Mouse (Mus musculus) embryonic facial prominence, embryonic 11.5 days (tissue): Measurements from ENCODE around the gene Ccng2. TPM values are rescaled to one million over a fixed set of nuclear protein-coding genes. Genes with fewer than 3 reads are reported as not detected.

ENCODE experiments used
- ATAC-seq: fragments of 200-750 bp; cut with Nextera tagmentation; replicated peaks from 2 replicates; pipeline ENCODE4 v1.8.0; 2017; ENCODE audit warnings: low read depth; ENCODE audit not compliant: insufficient number of reproducible peaks, low FRiP score, low TSS enrichment
- DNase-seq: peaks from one replicate; pipeline ENCODE4 v3.0.0-alpha.2; 2015; ENCODE audit warnings: low spot score
- H3K27ac ChIP-seq: fragments of 300-500 bp; sonication (generic); replicated peaks from 2 replicates; pipeline ENCODE4 v1.5.1; 2014; ENCODE audit warnings: mild to moderate bottlenecking, low read depth, low read length, control low read depth
- H3K27me3 ChIP-seq: fragments of 300-500 bp; sonication (generic); 2 replicates; pipeline ENCODE4 v1.6.1; 2014; ENCODE audit warnings: mild to moderate bottlenecking, low read length, moderate library complexity, mixed read lengths; ENCODE audit not compliant: control insufficient read depth, insufficient read depth
- H3K36me3 ChIP-seq: fragments of 300-500 bp; sonication (generic); replicated peaks from 2 replicates; pipeline ENCODE4 v1.6.1; 2014; ENCODE audit warnings: low read depth, mild to moderate bottlenecking, low read length, moderate library complexity, mixed read lengths; ENCODE audit not compliant: control insufficient read depth, insufficient read depth
- H3K4me1 ChIP-seq: fragments of 300-500 bp; sonication (generic); 2 replicates; pipeline ENCODE4 v1.6.1; 2014; ENCODE audit warnings: low read length, mixed read lengths; ENCODE audit not compliant: control insufficient read depth, insufficient read depth
- H3K4me2 ChIP-seq: fragments of 300-500 bp; sonication (generic); 2 replicates; pipeline ENCODE4 v1.6.1; 2014; ENCODE audit warnings: low read depth, mild to moderate bottlenecking, control low read depth, low read length, moderate library complexity
- H3K4me3 ChIP-seq: fragments of 300-500 bp; sonication (generic); 2 replicates; pipeline ENCODE4 v1.5.1; 2014; ENCODE audit warnings: low read depth, low read length, control low read depth
- H3K9ac ChIP-seq: fragments of 300-500 bp; sonication (generic); replicated peaks from 2 replicates; pipeline ENCODE4 v1.6.1; 2014; ENCODE audit warnings: mild to moderate bottlenecking, control low read depth, low read length
- H3K9me3 ChIP-seq: fragments of 300-500 bp; sonication (generic); replicated peaks from 2 replicates; pipeline ENCODE4 v1.6.1; 2016; ENCODE audit warnings: mild to moderate bottlenecking, low read length, inconsistent platforms, mixed read lengths; ENCODE audit not compliant: control insufficient read depth
- WGBS: fragments of 180-500 bp; shearing (Covaris S2); extraction: QIAGEN DNeasy Blood & Tissue Kit; methylation state at CpG from one replicate; pipeline ENCODE4 v1.1.7; 2014; 5-methylcytosine and 5-hydroxymethylcytosine counted together
- polyA plus RNA-seq: library from polyadenylated mRNA; unstranded; fragments of >200 nt; fragmentation: Nextera tagmentation; extraction: Ambion mirVana; gene quantifications from 2 replicates; pipeline ENCODE4 v1.2.1, GENCODE M21; 2014

Ccng2 gene
- polyA plus RNA-seq, 1 experiment from 2014 or later = 102 TPM

- Histone ChIP-seq H3K27me3 (no peaks in the 10 kb centered on the region), H3K9me3 (no peaks in the 10 kb centered on the region), H3K27ac (no peak overlapping the region), H3K36me3 (no peaks in the 10 kb centered on the region), H3K4me3 (no peak overlapping the region), H3K4me2 (no peak overlapping the region), H3K9ac (no peak overlapping the region), H3K4me1 (no peaks in the 10 kb centered on the region)
- 87% methylated on average over 12 of the region's 12 CpGs for WGBS
- no peak for DNase-seq
- ATAC-seq = no peak
Measured at GRCm38 (mm10) chr5:93251001-93251760, 15.9 kb upstream of the Ccng2 start.

GRCm38 (mm10) chr5:93255759-93256265 is 11.2 kb upstream of the Ccng2 start:
- no peak overlapping the region for H3K27ac ChIP-seq
- H3K9me3 ChIP-seq = no peaks in the 10 kb centered on the region
- H3K4me2 ChIP-seq = no peak overlapping the region
- no peak overlapping the region for H3K4me3 ChIP-seq
- no peak for DNase-seq
- H3K27me3 ChIP-seq = no peaks in the 10 kb centered on the region
- H3K4me1 ChIP-seq = no peaks in the 10 kb centered on the region
- no peak overlapping the region for H3K9ac ChIP-seq
- no peak for ATAC-seq
- no peaks in the 10 kb centered on the region for H3K36me3 ChIP-seq
- 85% methylated on average over 5 of the region's 5 CpGs for WGBS

GRCm38 (mm10) chr5:93256820-93257405 is 10.1 kb upstream of the Ccng2 start:
- Histone ChIP-seq H3K9ac (no peak overlapping the region), H3K4me2 (no peak overlapping the region), H3K36me3 (no peaks in the 10 kb centered on the region), H3K4me3 (no peak overlapping the region), H3K4me1 (no peaks in the 10 kb centered on the region), H3K27me3 (no peaks in the 10 kb centered on the region), H3K9me3 (no peaks in the 10 kb centered on the region), H3K27ac (no peak overlapping the region)
- no peak for DNase-seq
- no peak for ATAC-seq

GRCm38 (mm10) chr5:93259349-93259748 is 7.7 kb upstream of the Ccng2 start:
- ATAC-seq (no peak), DNase-seq (no peak)
- no peaks in the 10 kb centered on the region for H3K36me3 ChIP-seq
- no peak overlapping the region for H3K4me2 ChIP-seq
- no peaks in the 10 kb centered on the region for H3K4me1 ChIP-seq
- no peaks in the 10 kb centered on the region for H3K27me3 ChIP-seq
- no peak overlapping the region for H3K9ac ChIP-seq
- H3K27ac ChIP-seq = no peak overlapping the region
- no peaks in the 10 kb centered on the region for H3K9me3 ChIP-seq
- no peak overlapping the region for H3K4me3 ChIP-seq

GRCm38 (mm10) chr5:93260983-93261382 is 6.1 kb upstream of the Ccng2 start:
- H3K9ac ChIP-seq = no peak overlapping the region
- H3K36me3 ChIP-seq = no peaks in the 10 kb centered on the region
- no peaks in the 10 kb centered on the region for H3K27me3 ChIP-seq
- H3K4me1 ChIP-seq = no peaks in the 10 kb centered on the region
- no peak overlapping the region for H3K27ac ChIP-seq
- no peak overlapping the region for H3K4me3 ChIP-seq
- ATAC-seq (no peak), DNase-seq (peak; percentile 11)
- WGBS = 52% methylated on average over 3 of the region's 3 CpGs
- H3K4me2 ChIP-seq = no peak overlapping the region
- H3K9me3 ChIP-seq = no peaks in the 10 kb centered on the region

GRCm38 (mm10) chr5:93262751-93263150 is 4.3 kb upstream of the Ccng2 start:
- no peak for DNase-seq
- Histone ChIP-seq H3K4me1 (no peaks in the 10 kb centered on the region), H3K36me3 (no peaks in the 10 kb centered on the region)

GRCm38 (mm10) chr5:93263396-93264075 is 3.5 kb upstream of the Ccng2 start:
- H3K4me1 ChIP-seq = no peaks in the 10 kb centered on the region
- H3K9ac ChIP-seq = no peak overlapping the region
- no peak overlapping the region for H3K27ac ChIP-seq
- H3K4me2 ChIP-seq = no peak overlapping the region
- H3K27me3 ChIP-seq = no peaks in the 10 kb centered on the region
- ATAC-seq = no peak
- no peak overlapping the region for H3K4me3 ChIP-seq
- DNase-seq = no peak
- H3K36me3 ChIP-seq = no peaks in the 10 kb centered on the region
- H3K9me3 ChIP-seq = no peaks in the 10 kb centered on the region
- WGBS = 80% methylated on average over 6 of the region's 6 CpGs

More at GRCm38 (mm10) chr5:93262751-93263150, 4.3 kb upstream of the Ccng2 start:
- no peaks in the 10 kb centered on the region for H3K9me3 ChIP-seq
- H3K4me2 ChIP-seq = no peak overlapping the region
- ATAC-seq = no peak
- no peak overlapping the region for H3K4me3 ChIP-seq
- H3K9ac ChIP-seq = no peak overlapping the region
- WGBS = 72% methylated on average over 2 of the region's 2 CpGs
- no peak overlapping the region for H3K27ac ChIP-seq
- no peaks in the 10 kb centered on the region for H3K27me3 ChIP-seq

GRCm38 (mm10) chr5:93264136-93264700 is 2.8 kb upstream of the Ccng2 start:
- Histone ChIP-seq H3K27ac (no peak overlapping the region), H3K9me3 (no peaks in the 10 kb centered on the region), H3K4me3 (no peak overlapping the region), H3K4me1 (no peaks in the 10 kb centered on the region), H3K36me3 (no peaks in the 10 kb centered on the region), H3K4me2 (no peak overlapping the region), H3K27me3 (no peaks in the 10 kb centered on the region), H3K9ac (no peak overlapping the region)
- WGBS = 69% methylated on average over 1 of the region's 1 CpGs
- ATAC-seq (no peak), DNase-seq (no peak)
